Mouse (Mus musculus) fat pad, adult 2 months (tissue): ENCODE results near the gene Ccdc117.

ENCODE experiments used
- DNase-seq: peaks from one replicate; pipeline ENCODE4 v3.0.0-alpha.2; 2011; ENCODE audit warnings: low read depth, low spot score; ENCODE audit errors: extremely low read depth

Gene Ccdc117

GRCm38 (mm10) chr11:5482581-5482980 lies 59.4 kb downstream of the Ccdc117 start:
- no peak for DNase-seq
